Mouse (Mus musculus) embryonic fibroblast, embryonic 13.5 days (primary cell): ENCODE data around the gene Rundc3a.

Experiments used
- CTCF ChIP-seq: IDR thresholded peaks from 2 replicates; pipeline ENCODE4 v1.5.1; 2011; ENCODE audit warnings: mild to moderate bottlenecking, control low read depth, low read length, moderate library complexity, borderline replicate concordance; ENCODE audit not compliant: insufficient read depth
- POLR2A ChIP-seq: IDR thresholded peaks from 2 replicates; pipeline ENCODE4 v1.6.1; 2011; ENCODE audit warnings: low read depth, mild to moderate bottlenecking, control low read depth, low read length, moderate library complexity

DNA sequence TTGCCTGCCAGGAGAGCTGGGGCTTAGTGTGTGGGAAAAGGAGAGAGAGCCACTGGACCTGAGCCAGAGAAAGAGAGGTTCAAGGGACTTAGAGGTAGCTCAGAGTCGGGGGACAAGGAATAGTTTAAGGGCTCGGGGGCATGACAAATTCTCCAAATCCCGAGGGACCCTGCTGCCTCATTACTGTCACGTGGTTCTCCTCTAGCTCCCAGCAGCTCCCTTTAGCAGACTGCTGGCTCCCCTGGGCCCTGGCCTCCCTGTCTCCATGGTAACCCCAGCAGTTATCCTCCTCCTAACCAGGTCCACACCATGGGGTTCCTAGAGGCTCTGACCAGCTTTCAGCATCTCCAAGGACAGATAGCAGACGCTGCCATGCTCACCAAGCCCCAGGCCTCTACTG, 2.0 kb downstream of the Rundc3a start:
- no peak for TF ChIP-seq CTCF
- TF ChIP-seq POLR2A = no peak
